Mouse (Mus musculus): ENCODE results near the gene Cbln4. TPM values are rescaled to one million over a fixed set of nuclear protein-coding genes. Genes with fewer than 3 reads are reported as not detected.

The Cbln4 gene
- total and polyA plus RNA-seq, 2 experiments from 2014 or later: 30.2 to 42.6 TPM

DNA sequence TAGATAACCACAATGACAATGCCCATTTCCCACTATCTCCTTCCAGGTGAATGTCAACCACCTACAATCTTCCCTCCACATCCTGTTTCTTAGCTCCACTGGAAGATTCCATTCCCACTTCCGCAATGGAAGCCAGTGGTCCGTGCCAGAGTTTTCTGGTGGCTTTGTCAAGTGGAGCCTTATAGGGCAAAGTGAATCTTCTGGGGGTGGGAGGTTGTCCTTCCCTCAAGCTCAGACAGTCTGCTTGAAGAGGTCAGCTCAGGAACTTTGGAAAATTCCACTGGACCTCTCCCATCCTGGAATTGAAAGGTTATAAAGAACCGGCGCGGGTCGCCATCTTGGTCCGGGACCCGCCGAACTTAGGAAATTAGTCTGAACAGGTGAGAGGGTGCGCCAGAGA lies 36.5 kb downstream of the Cbln4 start:
- Histone ChIP-seq H3K9me3 (ENCODE audit: low read length) (no peaks in the 10 kb centered on the region), H3K4me3 (ENCODE audit: low read length) (no peak overlapping the region), H3K4me2 (ENCODE audit: low read depth, low read length) (no peak overlapping the region), H3K27ac (no peak overlapping the region), H3K36me3 (ENCODE audit: insufficient read depth, low read length) (no peaks in the 10 kb centered on the region), H3K9ac (replicated peaks; ENCODE audit: low read length) (no peak overlapping the region), H3K27me3 (ENCODE audit: insufficient read depth, low read length) (no peaks in the 10 kb centered on the region), H3K4me1 (ENCODE audit: insufficient read depth, low read length) (no peaks in the 10 kb centered on the region)
- ATAC-seq: no peak
- WGBS: 98% methylated on average over 10 of the region's 10 CpGs
- TF ChIP-seq CTCF (IDR thresholded peaks at IDR 0.05; ENCODE audit: low read depth): no peak
- DNase-seq (ENCODE audit: low spot score): no peak

DNA sequence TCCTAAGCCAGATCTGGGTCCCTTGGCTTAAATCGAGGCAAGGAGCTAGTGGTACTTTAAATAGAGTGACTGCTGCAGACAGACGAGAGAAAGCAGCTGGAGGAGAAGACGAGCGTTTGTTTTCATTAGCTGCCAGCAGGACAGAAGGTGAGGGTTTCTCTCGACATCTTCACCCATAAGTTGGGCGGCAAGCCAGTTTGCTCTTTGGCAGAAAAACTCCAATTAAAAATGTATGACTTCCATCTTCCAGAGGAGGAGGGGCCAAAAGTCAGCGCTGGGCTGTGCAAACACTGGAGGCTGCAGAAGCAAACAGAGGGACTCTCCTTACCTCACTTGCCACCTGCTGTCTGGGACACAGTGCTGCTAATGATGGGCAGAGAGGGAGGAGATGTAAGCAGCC lies 37.3 kb downstream of the Cbln4 start:
- Histone ChIP-seq H3K4me2 (ENCODE audit: low read depth, low read length) (no peak overlapping the region), H3K4me1 (ENCODE audit: insufficient read depth, low read length) (no peaks in the 10 kb centered on the region), H3K9me3 (ENCODE audit: low read length) (no peaks in the 10 kb centered on the region), H3K27me3 (ENCODE audit: insufficient read depth, low read length) (no peaks in the 10 kb centered on the region), H3K27ac (peak overlapping the region; percentile 3; the same call in 1 of the 2 replicates), H3K36me3 (ENCODE audit: insufficient read depth, low read length) (no peaks in the 10 kb centered on the region), H3K4me3 (ENCODE audit: low read length) (no peak overlapping the region), H3K9ac (replicated peaks; ENCODE audit: low read length) (no peak overlapping the region)
- DNase-seq (ENCODE audit: low spot score) (peak; percentile 86), ATAC-seq (peak; percentile 72)
- no peak for TF ChIP-seq CTCF (IDR thresholded peaks at IDR 0.05; ENCODE audit: low read depth)
- WGBS: 15% methylated on average over 7 of the region's 7 CpGs

DNA sequence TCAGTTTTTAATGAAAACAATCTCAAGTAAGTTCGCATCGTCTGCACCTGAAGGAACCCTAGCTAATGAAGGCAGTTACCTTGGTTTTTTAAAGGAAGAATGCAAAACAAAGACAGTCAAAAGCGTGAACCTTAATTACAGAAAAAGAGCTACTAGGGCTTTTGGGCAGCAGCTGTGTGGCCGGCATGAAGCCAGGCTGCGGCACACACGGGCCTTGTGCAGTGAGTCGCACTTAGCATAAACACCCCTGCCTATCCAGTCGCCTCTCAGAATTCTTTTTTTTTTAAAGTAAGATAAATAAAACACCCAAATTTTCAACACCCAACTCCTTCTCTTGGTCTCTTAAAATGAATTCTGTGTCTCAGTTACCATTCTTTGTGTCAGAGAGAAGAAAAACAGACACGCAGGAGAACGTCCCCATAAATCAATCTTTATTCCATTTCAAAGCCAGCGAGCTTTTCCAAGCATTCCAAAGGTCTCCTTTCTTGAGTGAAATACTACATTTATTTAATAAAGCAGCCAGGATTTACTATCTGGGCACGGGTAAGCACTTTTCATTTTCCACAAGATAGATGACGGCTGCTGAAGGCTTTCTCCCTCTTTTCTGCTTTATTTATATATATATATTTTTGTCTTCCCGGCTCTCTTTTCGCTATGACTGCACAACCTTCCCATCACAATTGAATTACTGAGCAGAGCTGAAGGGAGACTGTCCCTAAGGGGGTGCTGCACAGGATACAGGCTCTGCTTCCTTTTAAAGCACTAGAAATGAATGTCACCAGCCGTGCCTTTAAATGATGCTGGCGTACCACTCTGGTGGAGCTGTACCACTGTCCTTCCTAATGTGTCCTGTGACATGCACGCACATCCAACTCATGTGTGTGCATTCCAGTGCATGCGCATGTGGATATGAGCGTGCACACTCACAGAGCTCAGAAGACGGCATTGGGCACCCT lies 39.0 kb downstream of the Cbln4 start:
- DNase-seq (ENCODE audit: low spot score): peak; percentile 71
- Histone ChIP-seq H3K4me1 (ENCODE audit: insufficient read depth, low read length) (0 out of 2 replicates have a peak, but pooled peaks cover 2% of the 10 kb centered on the region), H3K9ac (replicated peaks; ENCODE audit: low read length) (no peak overlapping the region), H3K36me3 (ENCODE audit: insufficient read depth, low read length) (no peaks in the 10 kb centered on the region), H3K27me3 (ENCODE audit: insufficient read depth, low read length) (no peaks in the 10 kb centered on the region), H3K27ac (no peak overlapping the region), H3K9me3 (ENCODE audit: low read length) (no peaks in the 10 kb centered on the region), H3K4me2 (ENCODE audit: low read depth, low read length) (no peak overlapping the region), H3K4me3 (ENCODE audit: low read length) (no peak overlapping the region)
- ATAC-seq: no peak
- WGBS: 55% methylated on average over 21 of the region's 21 CpGs
- no peak for TF ChIP-seq CTCF (IDR thresholded peaks at IDR 0.05; ENCODE audit: low read depth)

DNA sequence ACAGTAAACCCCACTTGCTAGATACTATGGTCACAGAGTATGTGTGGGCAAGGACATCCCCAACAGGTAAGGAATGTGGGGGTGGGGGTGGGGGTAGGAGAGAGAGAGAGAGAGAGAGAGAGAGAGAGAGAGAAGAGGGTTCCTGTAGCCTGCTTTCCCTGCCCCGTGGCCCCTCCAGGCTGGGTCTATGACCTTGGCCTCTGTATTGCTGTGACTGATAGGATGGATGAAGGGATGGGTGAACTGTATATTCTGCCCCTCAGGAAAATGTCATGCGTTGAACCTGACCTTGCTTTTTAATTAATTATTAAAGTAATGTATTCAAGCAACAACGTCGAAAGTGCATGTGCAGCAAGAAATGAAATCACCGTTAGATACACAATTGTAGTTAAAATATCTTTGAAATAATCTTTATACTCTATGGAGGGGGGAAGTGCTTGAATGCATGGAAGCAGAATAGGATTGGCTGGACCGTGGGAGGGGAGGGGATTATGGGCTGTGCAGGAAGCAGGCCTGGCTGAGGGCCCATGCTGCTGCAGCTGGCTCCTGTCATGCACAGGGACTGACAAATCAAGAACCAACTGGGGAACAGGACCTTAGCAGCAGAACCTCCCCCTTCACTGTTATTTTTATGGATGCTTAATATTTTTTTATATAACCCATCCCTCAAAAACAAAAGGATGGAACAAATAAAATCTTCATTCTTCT lies 46.1 kb downstream of the Cbln4 start:
- H3K9ac ChIP-seq (replicated peaks; ENCODE audit: low read length): no peak overlapping the region
- H3K27ac ChIP-seq: no peak overlapping the region
- H3K4me1 ChIP-seq (ENCODE audit: insufficient read depth, low read length): 0 out of 2 replicates have a peak, but pooled peaks cover 2% of the 10 kb centered on the region
- no peak overlapping the region for H3K4me2 ChIP-seq (ENCODE audit: low read depth, low read length)
- TF ChIP-seq CTCF (IDR thresholded peaks at IDR 0.05; ENCODE audit: low read depth): no peak
- DNase-seq (ENCODE audit: low spot score) (peak; percentile 62), ATAC-seq (0 out of 2 replicates have a peak, but pooled peaks have one; percentile 59)
- H3K9me3 ChIP-seq (ENCODE audit: low read length): no peaks in the 10 kb centered on the region
- H3K27me3 ChIP-seq (ENCODE audit: insufficient read depth, low read length): no peaks in the 10 kb centered on the region
- no peaks in the 10 kb centered on the region for H3K36me3 ChIP-seq (ENCODE audit: insufficient read depth, low read length)
- no peak overlapping the region for H3K4me3 ChIP-seq (ENCODE audit: low read length)
- 59% methylated on average over 6 of the region's 6 CpGs for WGBS

DNA sequence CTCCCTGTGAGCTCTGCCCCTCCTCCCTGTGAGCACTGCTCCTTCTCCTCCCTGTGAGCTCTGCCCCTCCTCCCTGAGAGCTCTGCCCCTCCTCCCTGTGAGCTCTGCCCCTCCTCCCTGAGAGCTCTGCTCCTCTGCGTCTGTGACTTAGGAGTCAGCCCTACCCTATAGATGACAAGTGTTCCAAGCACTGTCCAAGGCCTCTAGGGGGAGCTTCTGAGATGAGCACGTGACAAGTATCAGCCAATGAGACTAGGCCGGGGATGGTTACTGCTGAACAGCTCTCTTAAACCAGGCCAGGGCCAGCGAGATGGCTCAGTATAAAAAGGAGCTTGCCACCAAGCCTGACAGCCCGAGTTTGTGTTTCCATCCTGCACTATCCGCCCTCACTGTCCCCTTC lies 48.4 kb downstream of the Cbln4 start:
- peak; percentile 45; the same call in 1 of the 2 replicates for ATAC-seq
- 69% methylated on average over 6 of the region's 6 CpGs for WGBS
- DNase-seq (ENCODE audit: low spot score): peak; percentile 34

DNA sequence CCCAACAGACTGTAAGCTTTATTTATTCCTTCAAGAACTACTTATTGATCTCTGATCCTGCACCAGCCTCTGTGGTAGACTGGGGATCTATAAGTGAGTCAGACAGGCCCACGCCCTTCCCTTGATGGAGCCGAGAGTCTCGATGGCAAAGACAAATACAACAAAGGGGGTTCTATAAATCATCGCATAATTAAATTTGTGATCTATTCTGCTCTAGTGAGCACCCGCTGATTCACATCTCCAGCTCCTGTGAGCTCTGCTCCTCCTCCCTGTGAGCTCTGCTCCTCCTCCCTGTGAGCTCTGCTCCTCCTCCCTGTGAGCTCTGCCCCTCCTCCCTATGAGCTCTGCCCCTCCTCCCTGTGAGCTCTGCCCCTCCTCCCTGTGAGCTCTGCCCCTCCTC lies 49.0 kb downstream of the Cbln4 start:
- Histone ChIP-seq H3K27ac (no peak overlapping the region), H3K4me3 (ENCODE audit: low read length) (no peak overlapping the region), H3K4me1 (ENCODE audit: insufficient read depth, low read length) (no peaks in the 10 kb centered on the region), H3K9me3 (ENCODE audit: low read length) (no peaks in the 10 kb centered on the region), H3K4me2 (ENCODE audit: low read depth, low read length) (no peak overlapping the region), H3K36me3 (ENCODE audit: insufficient read depth, low read length) (no peaks in the 10 kb centered on the region), H3K9ac (replicated peaks; ENCODE audit: low read length) (no peak overlapping the region), H3K27me3 (ENCODE audit: insufficient read depth, low read length) (no peaks in the 10 kb centered on the region)
- no peak for ATAC-seq
- no peak for TF ChIP-seq CTCF (IDR thresholded peaks at IDR 0.05; ENCODE audit: low read depth)
- 54% methylated on average over 5 of the region's 5 CpGs for WGBS
- DNase-seq (ENCODE audit: low spot score): no peak

More for the DNA sequence above, 48.4 kb downstream of the Cbln4 start:
- Histone ChIP-seq H3K27me3 (ENCODE audit: insufficient read depth, low read length) (no peaks in the 10 kb centered on the region), H3K27ac (no peak overlapping the region), H3K9ac (replicated peaks; ENCODE audit: low read length) (no peak overlapping the region), H3K4me1 (ENCODE audit: insufficient read depth, low read length) (0 out of 2 replicates have a peak, but pooled peaks cover 2% of the 10 kb centered on the region), H3K4me3 (ENCODE audit: low read length) (no peak overlapping the region), H3K9me3 (ENCODE audit: low read length) (no peaks in the 10 kb centered on the region), H3K36me3 (ENCODE audit: insufficient read depth, low read length) (no peaks in the 10 kb centered on the region), H3K4me2 (ENCODE audit: low read depth, low read length) (no peak overlapping the region)
- TF ChIP-seq CTCF (IDR thresholded peaks at IDR 0.05; ENCODE audit: low read depth): peak; percentile 36

All from hindbrain, postnatal 0 days (tissue).